Mouse (Mus musculus) MEL (cell line): ENCODE data around the gene Tspan9.

ENCODE experiments used
- BHLHE40 ChIP-seq: IDR thresholded peaks from 2 replicates; pipeline ENCODE4 v1.6.1; 2012; ENCODE audit warnings: low read depth, mild to moderate bottlenecking, inconsistent platforms, low read length, improper control_type of control experiment, borderline replicate concordance
- CHD2 ChIP-seq: IDR thresholded peaks from 2 replicates; pipeline ENCODE4 v1.6.1; 2011; ENCODE audit warnings: low read length, improper control_type of control experiment
- CTCF ChIP-seq, 3 experiments: IDR thresholded peaks in 2 of 3; conservative IDR thresholded peaks in 1 of 3; 2 replicates each; pipeline ENCODE4 v1.5.1; 2011 to 2012; ENCODE audit warnings: low read length in 3 of 3, low read depth in 2 of 3, mild to moderate bottlenecking in 2 of 3, improper control_type of control experiment in 1 of 3, inconsistent platforms in 1 of 3, mixed read lengths in 1 of 3, moderate library complexity in 1 of 3; ENCODE audit not compliant: control insufficient read depth in 1 of 3, insufficient read depth in 1 of 3, poor library complexity in 1 of 3, severe bottlenecking in 1 of 3
- EP300 ChIP-seq, 2 experiments: IDR thresholded peaks; 2 replicates each; pipeline ENCODE4 v1.6.1; 2011; ENCODE audit warnings: improper control_type of control experiment in 2 of 2, low read length in 2 of 2, low read depth in 1 of 2, mild to moderate bottlenecking in 1 of 2
- GABPA ChIP-seq: IDR thresholded peaks from 2 replicates; pipeline ENCODE4 v1.6.1; 2012; ENCODE audit warnings: low read depth, mild to moderate bottlenecking, inconsistent platforms, low read length, improper control_type of control experiment, moderate library complexity
- NRF1 ChIP-seq: IDR thresholded peaks from 2 replicates; pipeline ENCODE4 v1.6.1; 2014; ENCODE audit warnings: low read depth, mild to moderate bottlenecking, inconsistent platforms, low read length, improper control_type of control experiment, moderate library complexity; ENCODE audit not compliant: poor library complexity, insufficient read depth, severe bottlenecking
- RCOR1 ChIP-seq: IDR thresholded peaks from 2 replicates; pipeline ENCODE4 v1.6.1; 2012; ENCODE audit warnings: low read depth, mild to moderate bottlenecking, inconsistent platforms, low read length, improper control_type of control experiment
- UBTF ChIP-seq: IDR thresholded peaks from 2 replicates; pipeline ENCODE4 v1.6.1; 2012; ENCODE audit warnings: low read depth, mild to moderate bottlenecking, inconsistent platforms, low read length, improper control_type of control experiment, moderate library complexity, borderline replicate concordance; ENCODE audit not compliant: insufficient read depth
- ZC3H11A ChIP-seq: IDR thresholded peaks from 2 replicates; pipeline ENCODE4 v1.6.1; 2012; ENCODE audit warnings: low read depth, mild to moderate bottlenecking, inconsistent platforms, low read length, improper control_type of control experiment

DNA sequence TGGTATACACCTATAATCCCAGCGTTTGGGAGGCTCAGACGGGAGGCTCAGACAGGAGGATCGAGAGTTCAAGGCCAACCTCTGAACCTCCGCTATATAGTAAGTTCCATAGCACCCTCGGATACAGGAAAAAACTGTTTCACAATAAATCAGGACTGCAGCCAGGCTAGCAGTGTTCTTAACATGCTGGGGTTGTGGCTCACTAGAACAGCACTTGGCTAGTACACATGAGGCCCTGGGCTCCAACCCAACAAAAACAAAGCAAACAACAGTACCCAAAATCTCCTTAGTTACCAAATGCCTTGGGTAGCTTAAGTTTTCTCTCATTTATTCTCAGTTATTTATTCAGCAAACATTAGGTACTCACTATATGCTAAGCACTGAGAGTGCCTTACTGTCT is 21.7 kb downstream of the Tspan9 start:
- TF ChIP-seq CTCF (IDR thresholded peaks at IDR 0.05 in 2 of 3, conservative IDR thresholded peaks at IDR 0.05 in 1 of 3; ENCODE audit: control insufficient read depth in 1 of 3, insufficient read depth in 1 of 3, low read depth in 2 of 3, low read length in 3 of 3, poor library complexity in 1 of 3, severe bottlenecking in 1 of 3) = no peak
- TF ChIP-seq UBTF = no peak
- TF ChIP-seq BHLHE40 = no peak
- TF ChIP-seq RCOR1 = no peak
- no peak for TF ChIP-seq NRF1
- no peak for TF ChIP-seq ZC3H11A
- no peak for TF ChIP-seq CHD2
- TF ChIP-seq GABPA = no peak
- TF ChIP-seq EP300 (IDR thresholded peaks at IDR 0.05; ENCODE audit: low read depth in 1 of 2, low read length in 2 of 2) = no peak
